Mouse (Mus musculus): ENCODE data around the gene Ophn1. TPM values are rescaled to one million over a fixed set of nuclear protein-coding genes. Genes with fewer than 3 reads are reported as not detected.

The Ophn1 gene
- polyA plus RNA-seq, 1 experiment from 2014 or later, result 13.3 TPM

DNA sequence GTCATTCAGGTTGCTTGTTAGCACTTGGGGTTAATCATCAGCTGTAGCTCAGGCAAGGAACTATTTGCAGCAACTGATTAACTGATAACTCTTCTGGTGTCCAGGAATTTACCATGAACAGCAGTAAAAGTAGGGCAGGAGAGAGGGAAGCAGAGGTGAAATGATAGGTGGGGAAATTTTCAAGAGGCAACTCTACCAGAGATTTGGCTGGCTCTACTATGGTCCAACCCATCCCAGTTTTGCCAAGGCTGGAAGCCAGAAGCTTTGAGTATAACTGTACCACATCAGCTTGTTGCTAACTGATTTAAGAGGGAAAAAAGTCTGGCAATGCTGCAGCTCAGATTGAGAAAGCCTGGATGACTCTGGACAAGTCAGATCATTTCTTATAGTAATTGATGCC lies 316.6 kb downstream of the Ophn1 start:
- Histone ChIP-seq H3K4me3 (no peak overlapping the region), H3K4me1 (no peaks in the 10 kb centered on the region), H3K27ac (replicated peaks) (no peak overlapping the region), H3K36me3 (replicated peaks) (no peaks in the 10 kb centered on the region), H3K27me3 (replicated peaks; ENCODE audit: low read depth, poor library complexity, severe bottlenecking) (peaks cover 23% of the 10 kb centered on the region), H3K9me3 (no peaks in the 10 kb centered on the region)
- DNase-seq (ENCODE audit: low spot score), result no peak

DNA sequence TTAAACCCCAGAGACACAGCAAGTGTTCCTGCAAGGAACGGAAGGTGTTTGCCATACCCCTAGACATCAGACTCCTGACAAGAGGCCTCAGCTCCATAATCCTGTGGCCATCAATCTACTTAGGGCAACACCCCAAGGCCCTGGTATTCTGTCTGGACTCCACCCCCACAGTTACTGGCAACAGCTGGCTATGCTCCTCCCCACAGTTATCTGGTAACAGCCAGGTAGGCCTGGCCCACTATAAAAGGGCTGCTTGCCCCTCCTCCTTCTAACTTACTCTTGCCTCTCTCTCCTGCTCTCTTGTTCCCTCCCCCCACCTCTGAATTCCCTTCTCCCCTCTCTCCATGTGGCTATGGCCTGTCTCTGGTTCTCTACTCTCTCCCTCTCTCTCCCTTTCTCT lies 344.4 kb downstream of the Ophn1 start:
- H3K9me3 ChIP-seq, result no peaks in the 10 kb centered on the region
- no peak overlapping the region for H3K4me3 ChIP-seq
- no peak for DNase-seq (ENCODE audit: low spot score)
- H3K27ac ChIP-seq (replicated peaks), result no peak overlapping the region
- peaks cover 5% of the 10 kb centered on the region; the same call in 1 of the 2 replicates for H3K27me3 ChIP-seq (replicated peaks; ENCODE audit: low read depth, poor library complexity, severe bottlenecking)
- 100% methylated on average over 1 of the region's 1 CpGs for WGBS
- H3K36me3 ChIP-seq (replicated peaks), result no peaks in the 10 kb centered on the region
- no peaks in the 10 kb centered on the region for H3K4me1 ChIP-seq

DNA sequence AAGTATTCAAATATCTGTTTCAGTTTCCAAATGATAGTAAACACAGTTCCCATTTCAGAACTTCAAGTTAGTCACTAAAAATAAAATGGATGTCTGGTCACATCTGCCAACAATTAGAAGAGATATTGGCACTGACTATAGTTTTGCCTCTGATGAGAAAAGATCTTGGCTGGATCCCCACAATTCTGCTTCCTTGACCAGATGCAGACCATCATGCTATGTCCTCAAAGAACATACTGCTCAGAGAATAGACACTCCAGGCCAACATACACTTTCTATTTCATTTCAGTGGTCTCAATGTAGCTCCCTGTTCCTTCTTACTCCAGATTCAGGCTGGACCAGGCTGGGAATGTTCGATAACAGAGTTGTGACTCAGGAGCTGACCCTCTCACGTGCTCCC lies 375.5 kb downstream of the Ophn1 start:
- no peak for DNase-seq (ENCODE audit: low spot score)
- Histone ChIP-seq H3K4me1 (no peaks in the 10 kb centered on the region), H3K9me3 (no peaks in the 10 kb centered on the region), H3K4me3 (no peak overlapping the region), H3K27me3 (replicated peaks; ENCODE audit: low read depth, poor library complexity, severe bottlenecking) (0 out of 2 replicates have a peak, but pooled peaks cover 11% of the 10 kb centered on the region), H3K27ac (replicated peaks) (no peak overlapping the region), H3K36me3 (replicated peaks) (no peaks in the 10 kb centered on the region)
- WGBS, result 89% methylated on average over 2 of the region's 2 CpGs

DNA sequence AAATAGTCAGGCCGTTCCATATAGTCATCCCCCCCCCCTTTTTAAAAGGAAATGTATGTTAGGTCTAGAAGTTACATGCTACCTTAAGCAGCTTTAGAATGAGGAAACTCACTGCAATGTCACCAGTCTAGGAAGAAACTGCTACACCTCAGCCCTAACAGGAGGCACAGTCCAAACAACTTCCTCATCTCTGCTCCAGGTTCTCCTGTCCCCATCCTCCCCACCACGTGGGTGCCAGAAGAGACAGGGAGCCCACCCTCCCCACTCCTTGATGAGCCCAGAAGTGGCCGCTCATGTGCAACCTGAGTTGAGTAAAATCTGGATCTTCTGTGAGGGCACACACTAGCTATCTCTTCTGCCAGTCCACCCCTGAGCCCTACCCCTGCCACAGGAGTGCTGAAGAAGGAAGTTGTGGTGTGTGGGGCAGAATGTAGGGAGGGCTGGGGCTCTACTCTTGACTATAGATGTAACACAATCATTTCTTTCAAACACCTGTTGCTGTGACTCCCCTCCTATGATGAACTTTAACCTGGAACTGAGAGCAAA lies 376.4 kb downstream of the Ophn1 start:
- H3K27ac ChIP-seq (replicated peaks), result no peak overlapping the region
- H3K27me3 ChIP-seq (replicated peaks; ENCODE audit: low read depth, poor library complexity, severe bottlenecking), result 0 out of 2 replicates have a peak, but pooled peaks cover 11% of the 10 kb centered on the region
- WGBS, result 64% methylated on average over 3 of the region's 3 CpGs
- no peaks in the 10 kb centered on the region for H3K36me3 ChIP-seq (replicated peaks)
- DNase-seq (ENCODE audit: low spot score), result no peak
- H3K9me3 ChIP-seq, result no peaks in the 10 kb centered on the region
- H3K4me3 ChIP-seq, result no peak overlapping the region
- no peaks in the 10 kb centered on the region for H3K4me1 ChIP-seq

Small RNAs within 50 kb of the gene (microRNA-seq; reads per million reads assigned to microRNA genes)
- gene Gm27554, result not detected

Other genes starting within 250 kb of the Ophn1 start
- 17.1 and 18.9 TPM in 2 replicates for gene Yipf6, start 45.3 kb upstream of the Ophn1 start, polyA plus RNA-seq (2016; fragmentation: Nextera tagmentation; extraction: Ambion mirVana)
- gene Stard8, start 112.2 kb upstream of the Ophn1 start, polyA plus RNA-seq (2016; fragmentation: Nextera tagmentation; extraction: Ambion mirVana), result 11.4 and 13.5 TPM in 2 replicates
- gene Efnb1, start 245.1 kb upstream of the Ophn1 start, polyA plus RNA-seq (2016; fragmentation: Nextera tagmentation; extraction: Ambion mirVana), result 30.2 and 33.8 TPM in 2 replicates

Data from embryonic facial prominence, embryonic 10.5 days (tissue).